Mouse (Mus musculus): ENCODE measurements around the gene Meox1. TPM values are rescaled to one million over a fixed set of nuclear protein-coding genes. Genes with fewer than 3 reads are reported as not detected.

Gene Meox1
- polyA plus RNA-seq, 1 experiment = 4.8 TPM

- Histone ChIP-seq H3K4me1 (ENCODE audit: control insufficient read depth, insufficient read depth, low read length) (no peaks in the 10 kb centered on the region), H3K27me3 (replicated peaks; ENCODE audit: control insufficient read depth, insufficient read depth, low read length) (no peaks in the 10 kb centered on the region), H3K4me3 (ENCODE audit: insufficient read depth, low read depth, low read length) (no peak overlapping the region), H3K36me3 (ENCODE audit: control insufficient read depth, insufficient read depth, low read length) (no peaks in the 10 kb centered on the region), H3K27ac (ENCODE audit: insufficient read depth, low read depth, low read length) (no peak overlapping the region)
- 64% methylated on average over 6 of the region's 6 CpGs for WGBS
- no peak for DNase-seq
- no peak for TF ChIP-seq POLR2A (IDR thresholded peaks at IDR 0.05; ENCODE audit: low read depth, low read length)
Observed at GRCm38 (mm10) chr11:101878696-101879095, 15.5 kb downstream of the Meox1 start.

GRCm38 (mm10) chr11:101874978-101875377 is 19.2 kb downstream of the Meox1 start:
- Histone ChIP-seq H3K4me3 (ENCODE audit: insufficient read depth, low read depth, low read length) (no peak overlapping the region), H3K36me3 (ENCODE audit: control insufficient read depth, insufficient read depth, low read length) (no peaks in the 10 kb centered on the region), H3K4me1 (ENCODE audit: control insufficient read depth, insufficient read depth, low read length) (no peaks in the 10 kb centered on the region), H3K27me3 (replicated peaks; ENCODE audit: control insufficient read depth, insufficient read depth, low read length) (no peaks in the 10 kb centered on the region), H3K27ac (ENCODE audit: insufficient read depth, low read depth, low read length) (no peak overlapping the region)
- no peak for TF ChIP-seq CTCF (conservative IDR thresholded peaks at IDR 0.05; ENCODE audit: insufficient read depth, insufficient read length, low read depth, low read length)
- no peak for TF ChIP-seq POLR2A (IDR thresholded peaks at IDR 0.05; ENCODE audit: low read depth, low read length)
- whole genome bisulfite sequencing = 76% methylated on average over 5 of the region's 5 CpGs
- no peak for DNase-seq

GRCm38 (mm10) chr11:101873909-101874308 is 20.3 kb downstream of the Meox1 start:
- Histone ChIP-seq H3K4me3 (ENCODE audit: insufficient read depth, low read depth, low read length) (no peak overlapping the region), H3K27ac (ENCODE audit: insufficient read depth, low read depth, low read length) (no peak overlapping the region), H3K4me1 (ENCODE audit: control insufficient read depth, insufficient read depth, low read length) (no peaks in the 10 kb centered on the region), H3K27me3 (replicated peaks; ENCODE audit: control insufficient read depth, insufficient read depth, low read length) (no peaks in the 10 kb centered on the region), H3K36me3 (ENCODE audit: control insufficient read depth, insufficient read depth, low read length) (no peaks in the 10 kb centered on the region)
- DNase-seq = peak; percentile 71
- no peak for TF ChIP-seq POLR2A (IDR thresholded peaks at IDR 0.05; ENCODE audit: low read depth, low read length)
- WGBS = 58% methylated on average over 8 of the region's 8 CpGs

- H3K4me1 ChIP-seq (ENCODE audit: control insufficient read depth, insufficient read depth, low read length) = no peaks in the 10 kb centered on the region
- H3K36me3 ChIP-seq (ENCODE audit: control insufficient read depth, insufficient read depth, low read length) = no peaks in the 10 kb centered on the region
- no peak overlapping the region for H3K4me3 ChIP-seq (ENCODE audit: insufficient read depth, low read depth, low read length)
- TF ChIP-seq CTCF (conservative IDR thresholded peaks at IDR 0.05; ENCODE audit: insufficient read depth, insufficient read length, low read depth, low read length) = no peak
- no peak for TF ChIP-seq POLR2A (IDR thresholded peaks at IDR 0.05; ENCODE audit: low read depth, low read length)
- no peak overlapping the region for H3K27ac ChIP-seq (ENCODE audit: insufficient read depth, low read depth, low read length)
- no peak for DNase-seq
- no peaks in the 10 kb centered on the region for H3K27me3 ChIP-seq (replicated peaks; ENCODE audit: control insufficient read depth, insufficient read depth, low read length)
- 70% methylated on average over 6 of the region's 6 CpGs for WGBS
Observed at GRCm38 (mm10) chr11:101871435-101871834, 22.7 kb downstream of the Meox1 start.

DNA sequence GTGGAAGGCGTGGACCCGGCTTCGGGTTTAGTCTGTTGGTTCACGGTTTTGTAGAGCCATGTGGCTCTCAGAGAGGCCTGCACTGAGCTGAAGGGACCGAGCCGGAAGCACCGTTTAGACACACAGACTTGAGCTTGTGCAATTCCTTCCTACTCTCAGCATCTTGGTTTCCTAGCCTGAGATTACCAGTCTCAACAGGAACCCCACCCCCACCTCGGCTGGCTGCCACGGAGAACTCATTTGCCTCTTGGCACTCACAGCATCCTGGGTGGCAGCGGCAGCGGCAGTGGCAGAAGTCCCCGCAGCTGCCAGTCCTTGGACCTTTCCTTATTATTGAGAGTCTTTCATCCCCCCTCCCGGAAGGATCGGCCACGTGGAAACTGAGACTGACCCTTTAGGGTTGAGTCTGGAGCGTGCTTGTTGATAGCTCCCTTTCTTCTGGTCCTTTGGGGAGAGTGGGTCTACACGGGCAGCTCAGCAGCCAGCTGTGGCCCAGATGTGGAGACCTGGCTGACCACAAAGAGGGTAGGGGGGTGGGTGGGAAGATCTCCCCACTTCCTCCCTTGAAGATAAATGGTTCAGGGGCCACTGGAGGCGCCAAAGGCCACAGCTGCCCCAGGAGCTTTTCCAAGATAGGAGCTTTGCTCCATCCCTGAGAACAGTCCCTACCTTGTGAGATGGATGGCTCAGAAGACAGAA is 24.0 kb downstream of the Meox1 start:
- H3K36me3 ChIP-seq (ENCODE audit: control insufficient read depth, insufficient read depth, low read length) = no peaks in the 10 kb centered on the region
- DNase-seq = peak; percentile 24
- WGBS = 42% methylated on average over 18 of the region's 18 CpGs

DNA sequence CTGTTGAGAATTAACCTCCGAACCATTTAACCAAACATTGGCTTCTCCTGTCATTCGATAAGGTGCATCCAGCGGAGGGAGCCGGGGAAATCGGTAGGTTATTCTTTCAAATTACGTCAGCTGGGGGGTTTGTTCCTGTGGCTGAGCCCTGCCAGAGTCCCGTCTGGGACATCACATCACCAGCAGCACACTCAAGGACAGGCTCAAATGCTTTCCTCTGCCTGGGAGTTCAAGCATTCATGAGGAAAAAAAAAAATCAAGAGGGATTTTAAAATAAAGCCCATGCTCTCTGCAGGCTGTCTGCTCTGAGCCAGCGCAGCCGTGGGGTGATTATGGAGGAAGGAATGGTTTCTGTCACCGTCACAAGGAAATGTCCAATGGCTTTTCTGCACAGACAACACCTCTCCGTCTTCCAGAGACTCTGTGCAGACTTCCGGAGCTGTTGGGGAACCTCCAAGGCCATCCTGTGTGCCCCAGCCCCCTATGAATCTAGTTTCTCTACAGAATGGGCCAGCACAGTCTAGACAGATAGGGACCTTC is 26.6 kb downstream of the Meox1 start:
- H3K36me3 ChIP-seq (ENCODE audit: control insufficient read depth, insufficient read depth, low read length) = no peaks in the 10 kb centered on the region
- DNase-seq = no peak
- H3K4me3 ChIP-seq (ENCODE audit: insufficient read depth, low read depth, low read length) = no peak overlapping the region
- no peaks in the 10 kb centered on the region for H3K27me3 ChIP-seq (replicated peaks; ENCODE audit: control insufficient read depth, insufficient read depth, low read length)
- TF ChIP-seq POLR2A (IDR thresholded peaks at IDR 0.05; ENCODE audit: low read depth, low read length) = no peak
- TF ChIP-seq CTCF (conservative IDR thresholded peaks at IDR 0.05; ENCODE audit: insufficient read depth, insufficient read length, low read depth, low read length) = no peak
- WGBS = 52% methylated on average over 12 of the region's 12 CpGs
- no peak overlapping the region for H3K27ac ChIP-seq (ENCODE audit: insufficient read depth, low read depth, low read length)
- H3K4me1 ChIP-seq (ENCODE audit: control insufficient read depth, insufficient read depth, low read length) = no peaks in the 10 kb centered on the region

More for the DNA sequence above, 24.0 kb downstream of the Meox1 start:
- TF ChIP-seq CTCF (conservative IDR thresholded peaks at IDR 0.05; ENCODE audit: insufficient read depth, insufficient read length, low read depth, low read length) (no peak), POLR2A (IDR thresholded peaks at IDR 0.05; ENCODE audit: low read depth, low read length) (no peak)
- Histone ChIP-seq H3K27me3 (replicated peaks; ENCODE audit: control insufficient read depth, insufficient read depth, low read length) (no peaks in the 10 kb centered on the region), H3K27ac (ENCODE audit: insufficient read depth, low read depth, low read length) (no peak overlapping the region), H3K4me3 (ENCODE audit: insufficient read depth, low read depth, low read length) (no peak overlapping the region), H3K4me1 (ENCODE audit: control insufficient read depth, insufficient read depth, low read length) (no peaks in the 10 kb centered on the region)

GRCm38 (mm10) chr11:101858742-101859141 is 35.4 kb downstream of the Meox1 start:
- H3K36me3 ChIP-seq (ENCODE audit: control insufficient read depth, insufficient read depth, low read length) = no peaks in the 10 kb centered on the region
- no peak overlapping the region for H3K4me3 ChIP-seq (ENCODE audit: insufficient read depth, low read depth, low read length)
- no peaks in the 10 kb centered on the region for H3K4me1 ChIP-seq (ENCODE audit: control insufficient read depth, insufficient read depth, low read length)
- WGBS = 27% methylated on average over 5 of the region's 5 CpGs
- H3K27me3 ChIP-seq (replicated peaks; ENCODE audit: control insufficient read depth, insufficient read depth, low read length) = no peaks in the 10 kb centered on the region
- no peak for DNase-seq
- no peak overlapping the region for H3K27ac ChIP-seq (ENCODE audit: insufficient read depth, low read depth, low read length)
- no peak for TF ChIP-seq CTCF (conservative IDR thresholded peaks at IDR 0.05; ENCODE audit: insufficient read depth, insufficient read length, low read depth, low read length)
- no peak for TF ChIP-seq POLR2A (IDR thresholded peaks at IDR 0.05; ENCODE audit: low read depth, low read length)
